Mouse (Mus musculus) gastrocnemius, adult 2 months (tissue): ENCODE results near the gene Dapp1. TPM values are rescaled to one million over a fixed set of nuclear protein-coding genes. Genes with fewer than 3 reads are reported as not detected.
A peak's percentile ranks its signal among the peaks of the same experiment; 100 is the strongest.

Source experiments
- DNase-seq: peaks from one replicate; pipeline ENCODE4 v3.0.0; 2022
- H3K27ac ChIP-seq: fragments of 200-600 bp; 2 replicates; pipeline ENCODE4 v1.8.1; 2022; ENCODE audit warnings: mild to moderate bottlenecking
- H3K4me3 ChIP-seq: fragments of 200-600 bp; 2 replicates; pipeline ENCODE4 v1.8.1; 2022; ENCODE audit warnings: mild to moderate bottlenecking, moderate library complexity
- CTCF ChIP-seq: fragments of 200-600 bp; IDR thresholded peaks from 2 replicates; pipeline ENCODE4 v1.8.1; 2022; ENCODE audit warnings: antibody characterized with exemption, mild to moderate bottlenecking, moderate library complexity
- intact Hi-C: fragments of 180-260 bp; cut with DNase I; formaldehyde crosslinking; loops from one replicate; pipeline ENCODE4 v1.15.1; 2025
- total RNA-seq, 2 experiments: library from RNA; stranded (reverse); gene quantifications; 2 replicates each; pipeline ENCODE4 v1.2.3; 2021

Gene Dapp1
- total RNA-seq, 2 experiments from 2014 or later, result 0.84 to 2.0 TPM

- TF ChIP-seq CTCF, result no peak
- no peak for DNase-seq
- Histone ChIP-seq H3K27ac (no peak overlapping the region), H3K4me3 (no peak overlapping the region)
- intact Hi-C loops, result no loop called here
These were observed 33.8 kb downstream of the Dapp1 start for GRCm38 (mm10) chr3:137947525-137947924.

GRCm38 (mm10) chr3:137946827-137947226, 34.5 kb downstream of the Dapp1 start:
- Histone ChIP-seq H3K27ac (no peak overlapping the region), H3K4me3 (no peak overlapping the region)
- no peak for TF ChIP-seq CTCF
- no peak for DNase-seq
- intact Hi-C loops, result no loop called here

GRCm38 (mm10) chr3:137943737-137944154, 37.6 kb downstream of the Dapp1 start:
- H3K4me3 ChIP-seq, result no peak overlapping the region
- intact Hi-C loops, result no loop called here
- TF ChIP-seq CTCF, result no peak
- no peak overlapping the region for H3K27ac ChIP-seq
- no peak for DNase-seq

- intact Hi-C loops, result no loop called here
- no peak for DNase-seq
- Histone ChIP-seq H3K4me3 (no peak overlapping the region), H3K27ac (no peak overlapping the region)
- TF ChIP-seq CTCF, result no peak
These were observed 39.2 kb downstream of the Dapp1 start for GRCm38 (mm10) chr3:137942098-137942622.

- TF ChIP-seq CTCF, result no peak
- no peak overlapping the region for H3K4me3 ChIP-seq
- intact Hi-C loops, result no loop called here
- H3K27ac ChIP-seq, result no peak overlapping the region
- no peak for DNase-seq
These were observed 39.8 kb downstream of the Dapp1 start for GRCm38 (mm10) chr3:137941555-137941954.

GRCm38 (mm10) chr3:137940757-137941156, 40.6 kb downstream of the Dapp1 start:
- no peak for TF ChIP-seq CTCF
- no peak overlapping the region for H3K27ac ChIP-seq
- intact Hi-C loops, result no loop called here
- H3K4me3 ChIP-seq, result no peak overlapping the region
- DNase-seq, result no peak

GRCm38 (mm10) chr3:137938608-137939007, 42.7 kb downstream of the Dapp1 start:
- peak; percentile 34 for TF ChIP-seq CTCF
- H3K27ac ChIP-seq, result no peak overlapping the region
- H3K4me3 ChIP-seq, result peak overlapping the region; percentile 31
- peak; percentile 62 for DNase-seq
- intact Hi-C loops, result loop anchor here (2.0 to 5.0 kb wide), 2 partner anchors 54 to 208 kb away; no protein-coding TSS in a partner anchor

- Histone ChIP-seq H3K4me3 (no peak overlapping the region), H3K27ac (no peak overlapping the region)
- intact Hi-C loops, result loop anchor here (5.0 kb wide), 1 partner anchor 56 kb away; no protein-coding TSS in a partner anchor
- no peak for TF ChIP-seq CTCF
- DNase-seq, result no peak
These were observed 44.8 kb downstream of the Dapp1 start for GRCm38 (mm10) chr3:137936541-137936940.

- H3K27ac ChIP-seq, result no peak overlapping the region
These were observed 45.5 kb downstream of the Dapp1 start for GRCm38 (mm10) chr3:137935570-137936525.

GRCm38 (mm10) chr3:137933986-137934385, 47.4 kb downstream of the Dapp1 start:
- TF ChIP-seq CTCF, result no peak
- Histone ChIP-seq H3K4me3 (no peak overlapping the region), H3K27ac (no peak overlapping the region)
- intact Hi-C loops, result no loop called here
- DNase-seq, result no peak

More at GRCm38 (mm10) chr3:137935570-137936525, 45.5 kb downstream of the Dapp1 start:
- no peak for TF ChIP-seq CTCF
- intact Hi-C loops, result loop anchor here (5.0 kb wide), 1 partner anchor 56 kb away; no protein-coding TSS in a partner anchor
- no peak overlapping the region for H3K4me3 ChIP-seq
- DNase-seq, result no peak

- no peak overlapping the region for H3K4me3 ChIP-seq
- intact Hi-C loops, result no loop called here
- no peak overlapping the region; the same call in 1 of the 2 replicates for H3K27ac ChIP-seq
- DNase-seq, result peak; percentile 36
- TF ChIP-seq CTCF, result no peak
These were observed 48.6 kb downstream of the Dapp1 start for GRCm38 (mm10) chr3:137932748-137933147.

- DNase-seq, result no peak
- Histone ChIP-seq H3K27ac (no peak overlapping the region), H3K4me3 (no peak overlapping the region)
- TF ChIP-seq CTCF, result no peak
- intact Hi-C loops, result no loop called here
These were observed 51.4 kb downstream of the Dapp1 start for GRCm38 (mm10) chr3:137929940-137930339.

GRCm38 (mm10) chr3:137927010-137927409, 54.3 kb downstream of the Dapp1 start:
- intact Hi-C loops, result no loop called here
- Histone ChIP-seq H3K27ac (no peak overlapping the region), H3K4me3 (no peak overlapping the region)
- no peak for DNase-seq
- no peak; the same call in 1 of the 2 replicates for TF ChIP-seq CTCF
